Mouse (Mus musculus): Measurements from ENCODE around the gene Pigg. TPM values are rescaled to one million over a fixed set of nuclear protein-coding genes. Genes with fewer than 3 reads are reported as not detected.

Gene Pigg
- polyA plus RNA-seq, 1 experiment = 16.6 TPM

GRCm38 (mm10) chr5:108386449-108386848, 74.0 kb downstream of the Pigg start:
- no peak overlapping the region for H3K27ac ChIP-seq (ENCODE audit: insufficient read depth, low read depth, low read length)
- DNase-seq = no peak
- 65% methylated on average over 4 of the region's 4 CpGs for WGBS
- no peaks in the 10 kb centered on the region for H3K4me1 ChIP-seq (ENCODE audit: control insufficient read depth, insufficient read depth, low read length)
- no peaks in the 10 kb centered on the region for H3K27me3 ChIP-seq (replicated peaks; ENCODE audit: control insufficient read depth, insufficient read depth, low read length)
- no peak for TF ChIP-seq CTCF (conservative IDR thresholded peaks at IDR 0.05; ENCODE audit: insufficient read depth, insufficient read length, low read depth, low read length)
- TF ChIP-seq POLR2A (IDR thresholded peaks at IDR 0.05; ENCODE audit: low read depth, low read length) = no peak
- H3K4me3 ChIP-seq (ENCODE audit: insufficient read depth, low read depth, low read length) = no peak overlapping the region
- H3K36me3 ChIP-seq (ENCODE audit: control insufficient read depth, insufficient read depth, low read length) = no peaks in the 10 kb centered on the region

- no peaks in the 10 kb centered on the region for H3K27me3 ChIP-seq (replicated peaks; ENCODE audit: control insufficient read depth, insufficient read depth, low read length)
- TF ChIP-seq CTCF (conservative IDR thresholded peaks at IDR 0.05; ENCODE audit: insufficient read depth, insufficient read length, low read depth, low read length) (no peak), POLR2A (IDR thresholded peaks at IDR 0.05; ENCODE audit: low read depth, low read length) (no peak)
- DNase-seq = no peak
- 80% methylated on average over 7 of the region's 7 CpGs for WGBS
- H3K4me1 ChIP-seq (ENCODE audit: control insufficient read depth, insufficient read depth, low read length) = no peaks in the 10 kb centered on the region
- no peak within 1 kb of the TSS for H3K4me3 ChIP-seq (ENCODE audit: insufficient read depth, low read depth, low read length)
- no peak within 1 kb of the TSS for H3K27ac ChIP-seq (ENCODE audit: insufficient read depth, low read depth, low read length)
- H3K36me3 ChIP-seq (ENCODE audit: control insufficient read depth, insufficient read depth, low read length) = no peaks in the 10 kb centered on the region
Measured at GRCm38 (mm10) chr5:108388201-108388600, 75.8 kb downstream of the Pigg start, which contains the start of gene Pde6b. TSS of gene Pde6b (plus strand) at chr5:108388391.

- Histone ChIP-seq H3K4me3 (ENCODE audit: insufficient read depth, low read depth, low read length) (no peak overlapping the region), H3K36me3 (ENCODE audit: control insufficient read depth, insufficient read depth, low read length) (no peaks in the 10 kb centered on the region), H3K27me3 (replicated peaks; ENCODE audit: control insufficient read depth, insufficient read depth, low read length) (no peaks in the 10 kb centered on the region), H3K27ac (ENCODE audit: insufficient read depth, low read depth, low read length) (no peak overlapping the region), H3K4me1 (ENCODE audit: control insufficient read depth, insufficient read depth, low read length) (no peaks in the 10 kb centered on the region)
- DNase-seq = no peak
- TF ChIP-seq CTCF (conservative IDR thresholded peaks at IDR 0.05; ENCODE audit: insufficient read depth, insufficient read length, low read depth, low read length) (no peak), POLR2A (IDR thresholded peaks at IDR 0.05; ENCODE audit: low read depth, low read length) (no peak)
- WGBS = 63% methylated on average over 3 of the region's 3 CpGs
Measured at GRCm38 (mm10) chr5:108389744-108390143, 77.3 kb downstream of the Pigg start.

Other genes starting within 250 kb of the Pigg start
- 5.4 and 8.1 TPM in 2 replicates for gene Mtf2, start 246.9 kb upstream of the Pigg start, polyA plus RNA-seq (2012; rRNA removed)
- 39.7 and 60.9 TPM in 2 replicates for gene Tmed5, start 180.0 kb upstream of the Pigg start, polyA plus RNA-seq (2012; rRNA removed)
- gene Ccdc18, start 179.7 kb upstream of the Pigg start, polyA plus RNA-seq (2012; rRNA removed) = 0.06 TPM in 1 of 2 replicates, not detected in the other
- 16.3 and 19.5 TPM in 2 replicates for gene Dr1, start 43.7 kb upstream of the Pigg start, polyA plus RNA-seq (2012; rRNA removed)
- 0.59 and 0.95 TPM in 2 replicates for gene Gm42517, start 55.3 kb downstream of the Pigg start, polyA plus RNA-seq (2012; rRNA removed)
- not detected in 2 replicates for gene Pde6b, start 75.8 kb downstream of the Pigg start, polyA plus RNA-seq (2012; rRNA removed)
- 103 and 172 TPM in 2 replicates for gene Atp5k, start 121.8 kb downstream of the Pigg start, polyA plus RNA-seq (2012; rRNA removed)
- gene Mfsd7a, start 136.3 kb downstream of the Pigg start, polyA plus RNA-seq (2012; rRNA removed) = 5.0 and 5.3 TPM in 2 replicates
- 9.0 and 10.2 TPM in 2 replicates for gene Pcgf3, start 148.6 kb downstream of the Pigg start, polyA plus RNA-seq (2012; rRNA removed)
- gene Cplx1, start 237.4 kb downstream of the Pigg start, polyA plus RNA-seq (2012; rRNA removed) = 0.26 and 0.59 TPM in 2 replicates

All from kidney, adult 2 months (tissue).